Mouse (Mus musculus) kidney, embryonic 14.5 days (tissue): ENCODE data around the gene Zdhhc23. TPM values are rescaled to one million over a fixed set of nuclear protein-coding genes. Genes with fewer than 3 reads are reported as not detected.

Experiments used
- ATAC-seq: fragments of 200-750 bp; cut with Nextera tagmentation; 2 replicates; pipeline ENCODE4 v1.8.0; 2017; ENCODE audit warnings: moderate number of reproducible peaks, mild to moderate bottlenecking, moderate TSS enrichment, moderate library complexity; ENCODE audit not compliant: low FRiP score, low TSS enrichment
- H3K27ac ChIP-seq: fragments of 300-500 bp; sonication (generic); 2 replicates; pipeline ENCODE4 v1.5.1; 2014; ENCODE audit warnings: low read depth, mild to moderate bottlenecking, low read length, moderate library complexity, mixed read lengths
- H3K27me3 ChIP-seq: fragments of 300-500 bp; sonication (generic); 2 replicates; pipeline ENCODE4 v1.6.1; 2014; ENCODE audit warnings: mild to moderate bottlenecking, low read length; ENCODE audit not compliant: control insufficient read depth, insufficient read depth
- H3K36me3 ChIP-seq: fragments of 300-500 bp; sonication (generic); 2 replicates; pipeline ENCODE4 v1.6.1; 2014; ENCODE audit warnings: low read length, mixed read lengths; ENCODE audit not compliant: control insufficient read depth, insufficient read depth
- H3K4me1 ChIP-seq: fragments of 300-500 bp; sonication (generic); 2 replicates; pipeline ENCODE4 v1.6.1; 2014; ENCODE audit warnings: low read length, mixed read lengths; ENCODE audit not compliant: control insufficient read depth, insufficient read depth
- H3K4me2 ChIP-seq: fragments of 300-500 bp; sonication (generic); replicated peaks from 2 replicates; pipeline ENCODE4 v1.6.1; 2014; ENCODE audit warnings: low read depth, mild to moderate bottlenecking, low read length
- H3K4me3 ChIP-seq: fragments of 300-500 bp; sonication (generic); 2 replicates; pipeline ENCODE4 v1.5.1; 2014; ENCODE audit warnings: mild to moderate bottlenecking, low read length
- H3K9ac ChIP-seq: fragments of 300-500 bp; sonication (generic); 2 replicates; pipeline ENCODE4 v1.6.1; 2014; ENCODE audit warnings: low read depth, mild to moderate bottlenecking, low read length, moderate library complexity
- H3K9me3 ChIP-seq: fragments of 300-500 bp; sonication (generic); 2 replicates; pipeline ENCODE4 v1.6.1; 2016; ENCODE audit warnings: low read length; ENCODE audit not compliant: control insufficient read depth
- WGBS: fragments of 180-500 bp; shearing (Covaris S2); extraction: QIAGEN DNeasy Blood & Tissue Kit; methylation state at CpG from one replicate; pipeline ENCODE4 v1.1.7; 2014; 5-methylcytosine and 5-hydroxymethylcytosine counted together
- polyA plus RNA-seq: library from polyadenylated mRNA; unstranded; fragments of >200 nt; fragmentation: Nextera tagmentation; extraction: Ambion mirVana; gene quantifications from 2 replicates; pipeline ENCODE4 v1.2.1, GENCODE M21; 2014

Zdhhc23 gene
- polyA plus RNA-seq, 1 experiment from 2014 or later = 1.6 TPM

GRCm38 (mm10) chr16:43973147-43973546 is 6.4 kb downstream of the Zdhhc23 start:
- H3K4me1 ChIP-seq = no peaks in the 10 kb centered on the region
- no peak overlapping the region for H3K27ac ChIP-seq
- ATAC-seq = no peak
- no peaks in the 10 kb centered on the region for H3K9me3 ChIP-seq
- H3K4me2 ChIP-seq = no peak overlapping the region
- H3K9ac ChIP-seq = no peak overlapping the region
- 90% methylated on average over 11 of the region's 11 CpGs for WGBS
- no peaks in the 10 kb centered on the region for H3K27me3 ChIP-seq
- H3K36me3 ChIP-seq = no peaks in the 10 kb centered on the region
- H3K4me3 ChIP-seq = no peak overlapping the region

GRCm38 (mm10) chr16:43972391-43972790 is 7.2 kb downstream of the Zdhhc23 start:
- H3K9me3 ChIP-seq = no peaks in the 10 kb centered on the region
- no peaks in the 10 kb centered on the region for H3K36me3 ChIP-seq
- no peak overlapping the region for H3K4me3 ChIP-seq
- WGBS = 88% methylated on average over 2 of the region's 2 CpGs
- no peak overlapping the region for H3K4me2 ChIP-seq
- no peaks in the 10 kb centered on the region for H3K4me1 ChIP-seq
- no peak for ATAC-seq
- no peaks in the 10 kb centered on the region for H3K27me3 ChIP-seq
- no peak overlapping the region for H3K27ac ChIP-seq
- no peak overlapping the region for H3K9ac ChIP-seq

- H3K4me1 ChIP-seq = no peaks in the 10 kb centered on the region
- 90% methylated on average over 9 of the region's 9 CpGs for WGBS
- H3K27me3 ChIP-seq = no peaks in the 10 kb centered on the region
- H3K9ac ChIP-seq = no peak overlapping the region
- H3K9me3 ChIP-seq = no peaks in the 10 kb centered on the region
- no peaks in the 10 kb centered on the region for H3K36me3 ChIP-seq
- no peak overlapping the region for H3K4me2 ChIP-seq
- H3K4me3 ChIP-seq = no peak overlapping the region
- H3K27ac ChIP-seq = no peak overlapping the region
- no peak for ATAC-seq
Observed at GRCm38 (mm10) chr16:43971741-43972140, 7.8 kb downstream of the Zdhhc23 start.

GRCm38 (mm10) chr16:43971189-43971588 is 8.4 kb downstream of the Zdhhc23 start:
- 95% methylated on average over 11 of the region's 11 CpGs for WGBS
- no peak for ATAC-seq
- Histone ChIP-seq H3K9me3 (no peaks in the 10 kb centered on the region), H3K9ac (no peak overlapping the region), H3K27me3 (no peaks in the 10 kb centered on the region), H3K4me2 (no peak overlapping the region), H3K4me1 (no peaks in the 10 kb centered on the region), H3K36me3 (no peaks in the 10 kb centered on the region), H3K27ac (no peak overlapping the region), H3K4me3 (no peak overlapping the region)

- Histone ChIP-seq H3K36me3 (no peaks in the 10 kb centered on the region), H3K9me3 (no peaks in the 10 kb centered on the region), H3K9ac (no peak overlapping the region), H3K27ac (no peak overlapping the region), H3K4me1 (no peaks in the 10 kb centered on the region), H3K4me2 (no peak overlapping the region), H3K4me3 (no peak overlapping the region), H3K27me3 (no peaks in the 10 kb centered on the region)
- 82% methylated on average over 3 of the region's 3 CpGs for WGBS
- ATAC-seq = no peak
Observed at GRCm38 (mm10) chr16:43970426-43970825, 9.2 kb downstream of the Zdhhc23 start.

- H3K9me3 ChIP-seq = no peaks in the 10 kb centered on the region
- no peak overlapping the region for H3K4me3 ChIP-seq
- WGBS = 91% methylated on average over 13 of the region's 13 CpGs
- no peak overlapping the region for H3K9ac ChIP-seq
- H3K27me3 ChIP-seq = no peaks in the 10 kb centered on the region
- no peak overlapping the region for H3K4me2 ChIP-seq
- H3K36me3 ChIP-seq = no peaks in the 10 kb centered on the region; the same call in 1 of the 2 replicates
- ATAC-seq = no peak
- H3K4me1 ChIP-seq = no peaks in the 10 kb centered on the region
- H3K27ac ChIP-seq = no peak overlapping the region
Observed at GRCm38 (mm10) chr16:43965781-43966389, 13.7 kb downstream of the Zdhhc23 start.

GRCm38 (mm10) chr16:43963780-43964179 is 15.8 kb downstream of the Zdhhc23 start:
- Histone ChIP-seq H3K36me3 (no peaks in the 10 kb centered on the region; the same call in 1 of the 2 replicates), H3K9ac (no peak overlapping the region), H3K27ac (no peak overlapping the region), H3K9me3 (no peaks in the 10 kb centered on the region), H3K4me2 (no peak overlapping the region), H3K4me1 (no peaks in the 10 kb centered on the region), H3K27me3 (no peaks in the 10 kb centered on the region), H3K4me3 (no peak overlapping the region)
- WGBS = 89% methylated on average over 3 of the region's 3 CpGs
- no peak for ATAC-seq

- Histone ChIP-seq H3K4me3 (no peak overlapping the region), H3K4me1 (no peaks in the 10 kb centered on the region), H3K36me3 (no peaks in the 10 kb centered on the region; the same call in 1 of the 2 replicates), H3K4me2 (no peak overlapping the region), H3K9ac (no peak overlapping the region), H3K27ac (no peak overlapping the region), H3K9me3 (no peaks in the 10 kb centered on the region), H3K27me3 (no peaks in the 10 kb centered on the region)
- 94% methylated on average over 9 of the region's 9 CpGs for WGBS
- ATAC-seq = no peak
Observed at GRCm38 (mm10) chr16:43963291-43963690, 16.3 kb downstream of the Zdhhc23 start.

- WGBS = 82% methylated on average over 4 of the region's 4 CpGs
- no peak for ATAC-seq
- no peaks in the 10 kb centered on the region for H3K9me3 ChIP-seq
Observed at GRCm38 (mm10) chr16:43958038-43958437, 21.6 kb downstream of the Zdhhc23 start.

More at GRCm38 (mm10) chr16:43958038-43958437, 21.6 kb downstream of the Zdhhc23 start:
- H3K4me3 ChIP-seq = no peak overlapping the region
- no peak overlapping the region for H3K27ac ChIP-seq
- H3K9ac ChIP-seq = no peak overlapping the region
- H3K4me1 ChIP-seq = no peaks in the 10 kb centered on the region
- H3K4me2 ChIP-seq = no peak overlapping the region
- H3K27me3 ChIP-seq = no peaks in the 10 kb centered on the region
- H3K36me3 ChIP-seq = peaks cover 6% of the 10 kb centered on the region; the same call in 1 of the 2 replicates
